Mouse (Mus musculus) layer of hippocampus, postnatal 25 days (tissue): ENCODE results near the gene Sesn1. TPM values are rescaled to one million over a fixed set of nuclear protein-coding genes. Genes with fewer than 3 reads are reported as not detected.

Source experiments
- total RNA-seq, 2 experiments: library from RNA; stranded (reverse); gene quantifications; 2 replicates each; pipeline ENCODE4 v1.2.3; 2021

The Sesn1 gene
- total RNA-seq, 2 experiments from 2014 or later, result 45.4 to 51.1 TPM

Other genes starting within 250 kb of the Sesn1 start
- gene Ccdc162, start 93.3 kb upstream of the Sesn1 start, total RNA-seq, result 1 to 10 TPM; 1.1 to 1.2 TPM
- gene Cep57l1, start 64 bp upstream of the Sesn1 start, total RNA-seq, result 1 to 10 TPM; 5.1 to 8.4 TPM
- gene Armc2, start 208.5 kb downstream of the Sesn1 start, total RNA-seq, result 1 to 10 TPM; 7.9 to 8.2 TPM